Mouse (Mus musculus): Measurements from ENCODE around the gene Necab3. TPM values are rescaled to one million over a fixed set of nuclear protein-coding genes. Genes with fewer than 3 reads are reported as not detected.

Necab3 gene
- polyA plus RNA-seq, 1 experiment from 2014 or later = 2.8 TPM

GRCm38 (mm10) chr2:154534704-154535270, 23.9 kb downstream of the Necab3 start:
- WGBS = 91% methylated on average over 12 of the region's 12 CpGs
- Histone ChIP-seq H3K4me2 (replicated peaks; ENCODE audit: low read depth, low read length) (no peak overlapping the region), H3K4me1 (ENCODE audit: insufficient read depth, low read length) (no peaks in the 10 kb centered on the region), H3K9me3 (ENCODE audit: low read length) (no peaks in the 10 kb centered on the region), H3K27me3 (ENCODE audit: insufficient read depth, low read length) (no peaks in the 10 kb centered on the region), H3K9ac (replicated peaks; ENCODE audit: low read length) (no peak overlapping the region), H3K4me3 (ENCODE audit: low read length) (no peak overlapping the region), H3K27ac (ENCODE audit: low read length) (no peak overlapping the region), H3K36me3 (ENCODE audit: insufficient read depth, low read length) (peaks cover 51% of the 10 kb centered on the region)
- no peak for ATAC-seq (ENCODE audit: low FRiP score, low TSS enrichment)

GRCm38 (mm10) chr2:154532888-154533287, 25.8 kb downstream of the Necab3 start:
- no peaks in the 10 kb centered on the region for H3K4me1 ChIP-seq (ENCODE audit: insufficient read depth, low read length)
- no peaks in the 10 kb centered on the region for H3K9me3 ChIP-seq (ENCODE audit: low read length)
- H3K9ac ChIP-seq (replicated peaks; ENCODE audit: low read length) = no peak overlapping the region
- H3K4me3 ChIP-seq (ENCODE audit: low read length) = no peak overlapping the region
- no peak overlapping the region for H3K27ac ChIP-seq (ENCODE audit: low read length)
- H3K36me3 ChIP-seq (ENCODE audit: insufficient read depth, low read length) = peaks cover 56% of the 10 kb centered on the region
- H3K27me3 ChIP-seq (ENCODE audit: insufficient read depth, low read length) = no peaks in the 10 kb centered on the region
- ATAC-seq (ENCODE audit: low FRiP score, low TSS enrichment) = no peak
- no peak overlapping the region for H3K4me2 ChIP-seq (replicated peaks; ENCODE audit: low read depth, low read length)
- WGBS = 71% methylated on average over 3 of the region's 3 CpGs

GRCm38 (mm10) chr2:154526531-154526930, 32.2 kb downstream of the Necab3 start:
- no peaks in the 10 kb centered on the region for H3K9me3 ChIP-seq (ENCODE audit: low read length)
- 89% methylated on average over 3 of the region's 3 CpGs for WGBS
- no peak overlapping the region for H3K4me3 ChIP-seq (ENCODE audit: low read length)
- no peak overlapping the region for H3K4me2 ChIP-seq (replicated peaks; ENCODE audit: low read depth, low read length)
- no peaks in the 10 kb centered on the region for H3K27me3 ChIP-seq (ENCODE audit: insufficient read depth, low read length)
- H3K36me3 ChIP-seq (ENCODE audit: insufficient read depth, low read length) = peaks cover 58% of the 10 kb centered on the region
- H3K27ac ChIP-seq (ENCODE audit: low read length) = no peak overlapping the region
- H3K9ac ChIP-seq (replicated peaks; ENCODE audit: low read length) = no peak overlapping the region
- H3K4me1 ChIP-seq (ENCODE audit: insufficient read depth, low read length) = no peaks in the 10 kb centered on the region
- ATAC-seq (ENCODE audit: low FRiP score, low TSS enrichment) = no peak

GRCm38 (mm10) chr2:154525285-154525684, 33.4 kb downstream of the Necab3 start:
- no peaks in the 10 kb centered on the region for H3K4me1 ChIP-seq (ENCODE audit: insufficient read depth, low read length)
- H3K4me3 ChIP-seq (ENCODE audit: low read length) = no peak overlapping the region
- 95% methylated on average over 2 of the region's 2 CpGs for WGBS
- H3K4me2 ChIP-seq (replicated peaks; ENCODE audit: low read depth, low read length) = no peak overlapping the region
- peaks cover 49% of the 10 kb centered on the region for H3K36me3 ChIP-seq (ENCODE audit: insufficient read depth, low read length)
- no peaks in the 10 kb centered on the region for H3K9me3 ChIP-seq (ENCODE audit: low read length)
- ATAC-seq (ENCODE audit: low FRiP score, low TSS enrichment) = no peak
- no peak overlapping the region for H3K27ac ChIP-seq (ENCODE audit: low read length)
- no peaks in the 10 kb centered on the region for H3K27me3 ChIP-seq (ENCODE audit: insufficient read depth, low read length)
- H3K9ac ChIP-seq (replicated peaks; ENCODE audit: low read length) = no peak overlapping the region

- H3K4me1 ChIP-seq (ENCODE audit: insufficient read depth, low read length) = no peaks in the 10 kb centered on the region
- H3K4me2 ChIP-seq (replicated peaks; ENCODE audit: low read depth, low read length) = no peak overlapping the region
- 93% methylated on average over 5 of the region's 5 CpGs for WGBS
- H3K27ac ChIP-seq (ENCODE audit: low read length) = no peak overlapping the region
- no peak overlapping the region for H3K9ac ChIP-seq (replicated peaks; ENCODE audit: low read length)
- H3K9me3 ChIP-seq (ENCODE audit: low read length) = no peaks in the 10 kb centered on the region
- peaks cover 48% of the 10 kb centered on the region for H3K36me3 ChIP-seq (ENCODE audit: insufficient read depth, low read length)
- no peak for ATAC-seq (ENCODE audit: low FRiP score, low TSS enrichment)
- H3K27me3 ChIP-seq (ENCODE audit: insufficient read depth, low read length) = no peaks in the 10 kb centered on the region
- no peak overlapping the region for H3K4me3 ChIP-seq (ENCODE audit: low read length)
Observed at GRCm38 (mm10) chr2:154522334-154522733, 36.4 kb downstream of the Necab3 start.

GRCm38 (mm10) chr2:154521449-154521848, 37.2 kb downstream of the Necab3 start:
- peaks cover 52% of the 10 kb centered on the region for H3K36me3 ChIP-seq (ENCODE audit: insufficient read depth, low read length)
- H3K27ac ChIP-seq (ENCODE audit: low read length) = no peak overlapping the region
- H3K27me3 ChIP-seq (ENCODE audit: insufficient read depth, low read length) = no peaks in the 10 kb centered on the region
- no peak overlapping the region for H3K9ac ChIP-seq (replicated peaks; ENCODE audit: low read length)
- no peak overlapping the region for H3K4me2 ChIP-seq (replicated peaks; ENCODE audit: low read depth, low read length)
- H3K9me3 ChIP-seq (ENCODE audit: low read length) = no peaks in the 10 kb centered on the region
- no peaks in the 10 kb centered on the region for H3K4me1 ChIP-seq (ENCODE audit: insufficient read depth, low read length)
- no peak overlapping the region for H3K4me3 ChIP-seq (ENCODE audit: low read length)
- ATAC-seq (ENCODE audit: low FRiP score, low TSS enrichment) = no peak

DNA sequence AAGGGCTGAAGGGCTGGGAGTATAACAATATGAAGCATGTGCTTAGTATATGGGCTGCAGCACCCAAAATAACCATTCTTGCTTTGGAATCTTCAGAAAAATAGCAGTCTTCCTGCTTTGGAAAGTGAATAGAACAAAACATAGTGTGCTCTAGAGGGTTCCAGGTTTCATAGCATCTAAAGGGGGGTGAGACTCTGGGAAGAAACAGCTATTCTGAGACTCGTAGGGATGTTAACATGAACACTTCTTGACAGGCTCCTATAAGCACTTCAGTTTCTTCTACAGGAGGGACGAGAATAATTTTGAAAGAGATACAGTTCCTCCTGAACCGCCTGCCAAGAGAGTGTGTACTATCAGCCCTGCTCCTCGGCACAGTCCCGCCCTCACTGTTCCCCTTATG, 41.3 kb downstream of the Necab3 start:
- H3K27ac ChIP-seq (ENCODE audit: low read length) = no peak overlapping the region
- H3K4me3 ChIP-seq (ENCODE audit: low read length) = no peak overlapping the region
- ATAC-seq (ENCODE audit: low FRiP score, low TSS enrichment) = no peak
- WGBS = 95% methylated on average over 5 of the region's 5 CpGs
- no peaks in the 10 kb centered on the region for H3K9me3 ChIP-seq (ENCODE audit: low read length)
- H3K4me1 ChIP-seq (ENCODE audit: insufficient read depth, low read length) = no peaks in the 10 kb centered on the region
- no peak overlapping the region for H3K9ac ChIP-seq (replicated peaks; ENCODE audit: low read length)
- no peaks in the 10 kb centered on the region for H3K27me3 ChIP-seq (ENCODE audit: insufficient read depth, low read length)
- no peak overlapping the region for H3K4me2 ChIP-seq (replicated peaks; ENCODE audit: low read depth, low read length)
- H3K36me3 ChIP-seq (ENCODE audit: insufficient read depth, low read length) = peaks cover 30% of the 10 kb centered on the region

GRCm38 (mm10) chr2:154516944-154517343, 41.7 kb downstream of the Necab3 start:
- H3K4me2 ChIP-seq (replicated peaks; ENCODE audit: low read depth, low read length) = no peak overlapping the region
- WGBS = 67% methylated on average over 3 of the region's 3 CpGs
- H3K9me3 ChIP-seq (ENCODE audit: low read length) = no peaks in the 10 kb centered on the region
- H3K36me3 ChIP-seq (ENCODE audit: insufficient read depth, low read length) = peaks cover 27% of the 10 kb centered on the region
- ATAC-seq (ENCODE audit: low FRiP score, low TSS enrichment) = no peak
- no peak overlapping the region for H3K27ac ChIP-seq (ENCODE audit: low read length)
- H3K27me3 ChIP-seq (ENCODE audit: insufficient read depth, low read length) = no peaks in the 10 kb centered on the region
- no peaks in the 10 kb centered on the region for H3K4me1 ChIP-seq (ENCODE audit: insufficient read depth, low read length)
- no peak overlapping the region for H3K4me3 ChIP-seq (ENCODE audit: low read length)
- no peak overlapping the region for H3K9ac ChIP-seq (replicated peaks; ENCODE audit: low read length)

DNA sequence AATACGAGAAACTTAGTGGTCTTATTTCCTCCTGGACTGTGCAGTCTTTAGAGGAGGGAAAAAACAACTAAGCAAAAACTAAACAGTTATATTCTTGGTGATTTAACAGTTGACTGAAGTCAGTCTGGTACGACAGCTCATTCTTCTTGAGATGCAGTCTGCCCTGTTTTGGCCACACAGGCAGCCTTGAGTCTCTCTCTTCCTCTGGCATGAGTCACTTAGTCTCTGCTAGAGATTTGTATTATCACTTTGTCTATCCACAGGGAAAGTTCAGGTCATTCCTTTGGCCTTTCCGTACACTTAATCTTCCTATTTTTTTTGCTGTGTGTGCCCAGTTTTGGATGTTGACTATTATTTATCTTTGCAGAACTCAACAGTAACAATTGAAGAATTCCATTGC, 48.5 kb downstream of the Necab3 start:
- Histone ChIP-seq H3K4me3 (ENCODE audit: low read length) (no peak overlapping the region), H3K27ac (ENCODE audit: low read length) (no peak overlapping the region), H3K9ac (replicated peaks; ENCODE audit: low read length) (no peak overlapping the region), H3K36me3 (ENCODE audit: insufficient read depth, low read length) (peaks cover 22% of the 10 kb centered on the region), H3K9me3 (ENCODE audit: low read length) (no peaks in the 10 kb centered on the region), H3K27me3 (ENCODE audit: insufficient read depth, low read length) (no peaks in the 10 kb centered on the region), H3K4me2 (replicated peaks; ENCODE audit: low read depth, low read length) (no peak overlapping the region), H3K4me1 (ENCODE audit: insufficient read depth, low read length) (no peaks in the 10 kb centered on the region)
- WGBS = 90% methylated on average over 3 of the region's 3 CpGs
- no peak for ATAC-seq (ENCODE audit: low FRiP score, low TSS enrichment)

GRCm38 (mm10) chr2:154508450-154508849, 50.2 kb downstream of the Necab3 start:
- no peak overlapping the region for H3K27ac ChIP-seq (ENCODE audit: low read length)
- peaks cover 22% of the 10 kb centered on the region for H3K36me3 ChIP-seq (ENCODE audit: insufficient read depth, low read length)
- no peak overlapping the region for H3K9ac ChIP-seq (replicated peaks; ENCODE audit: low read length)
- no peaks in the 10 kb centered on the region for H3K4me1 ChIP-seq (ENCODE audit: insufficient read depth, low read length)
- no peak overlapping the region for H3K4me2 ChIP-seq (replicated peaks; ENCODE audit: low read depth, low read length)
- ATAC-seq (ENCODE audit: low FRiP score, low TSS enrichment) = no peak
- WGBS = 75% methylated on average over 4 of the region's 4 CpGs
- H3K27me3 ChIP-seq (ENCODE audit: insufficient read depth, low read length) = no peaks in the 10 kb centered on the region
- no peaks in the 10 kb centered on the region for H3K9me3 ChIP-seq (ENCODE audit: low read length)
- no peak overlapping the region for H3K4me3 ChIP-seq (ENCODE audit: low read length)

All from kidney, embryonic 16.5 days (tissue).